Mouse (Mus musculus) liver, postnatal 0 days (tissue): ENCODE results near the gene Fosl2.

Experiments used
- CTCF ChIP-seq: sonication (generic); IDR thresholded peaks from 2 replicates; pipeline ENCODE4 v1.5.1; 2016; ENCODE audit warnings: antibody characterized with exemption, low read depth
- EP300 ChIP-seq: IDR thresholded peaks from 2 replicates; pipeline ENCODE4 v1.6.1; 2016; ENCODE audit warnings: antibody characterized with exemption, low read depth, mild to moderate bottlenecking

- no peak for TF ChIP-seq CTCF
- TF ChIP-seq EP300 = no peak
These were observed 43.3 kb upstream of the Fosl2 start for GRCm38 (mm10) chr5:32092281-32092680.
